Mouse (Mus musculus): ENCODE measurements around the gene Slc16a10. TPM values are rescaled to one million over a fixed set of nuclear protein-coding genes. Genes with fewer than 3 reads are reported as not detected.

Gene Slc16a10
- polyA plus RNA-seq (2012; ENCODE audit: low replicate concordance): 29.9 and 32.7 TPM in 2 replicates

GRCm38 (mm10) chr10:40141864-40142523 lies at the start of gene Slc16a10:
Gene Slc16a10, minus strand, starts transcription at chr10:40142258.

DNA sequence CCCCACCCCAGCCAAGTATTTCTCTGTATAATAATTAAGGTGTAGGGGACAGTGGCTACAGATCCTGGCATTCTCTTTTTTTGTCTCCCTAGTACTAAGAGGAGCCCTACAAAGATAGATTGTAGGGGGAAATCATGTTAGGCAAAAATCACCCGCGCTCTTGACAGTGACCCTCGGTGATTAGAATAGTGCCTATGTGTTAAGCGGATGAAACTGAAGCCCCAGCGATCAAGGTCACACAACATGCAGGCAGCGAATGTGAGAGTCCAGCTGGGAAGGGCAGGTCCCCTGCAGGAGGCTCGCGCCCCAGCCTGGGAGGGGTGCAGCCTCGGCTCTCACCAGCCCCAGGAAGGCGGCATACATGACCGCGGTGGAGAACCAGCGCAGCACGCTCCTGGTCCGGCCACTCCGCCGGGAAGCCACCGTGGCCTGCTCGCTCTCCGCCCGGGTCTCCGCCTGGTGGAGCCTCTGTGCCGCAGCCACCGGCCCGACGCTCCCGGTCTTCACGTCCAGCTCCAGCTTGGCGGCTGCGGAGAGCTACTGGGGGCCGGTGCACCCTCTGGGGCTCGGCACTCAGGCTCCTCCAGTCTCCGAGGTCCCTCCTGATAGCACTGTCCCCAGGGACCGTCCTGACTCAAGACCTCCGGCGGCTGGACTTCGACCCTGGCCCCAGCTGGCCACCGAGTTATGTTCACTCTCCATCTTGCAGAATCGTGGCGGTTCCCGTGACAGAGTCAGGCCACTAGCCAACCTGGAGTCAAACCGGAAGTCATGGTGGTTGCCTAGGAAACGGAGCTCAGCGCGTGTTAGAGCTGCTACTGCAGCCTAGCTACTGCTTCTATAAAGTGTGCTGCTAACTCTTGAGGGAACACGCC lies 117.3 kb downstream of the Slc16a10 start, which contains the start of gene Mfsd4b1:
Mfsd4b1 (minus strand) TSS at position 715 of the 875 bp plus-strand sequence.

GRCm38 (mm10) chr10:39986466-39986865 lies 155.6 kb downstream of the Slc16a10 start, which contains the start of gene Mfsd4b5:
Gene Mfsd4b5, minus strand, starts transcription at chr10:39986646.

Other genes with a start within 250 kb of the Slc16a10 start
- 0.18 and 0.67 TPM in 2 replicates for gene Mfsd4b4, start 243.0 kb downstream of the Slc16a10 start, polyA plus RNA-seq (2012; ENCODE audit: low replicate concordance)
- gene Mfsd4b2, start 215.3 kb downstream of the Slc16a10 start, polyA plus RNA-seq (2012; ENCODE audit: low replicate concordance): not detected in 2 replicates
- not detected in 2 replicates for gene Mfsd4b3, start 182.1 kb downstream of the Slc16a10 start, polyA plus RNA-seq (2012; ENCODE audit: low replicate concordance)
- 0.11 TPM in 1 of 2 replicates, not detected in the other for gene Mfsd4b5, start 155.6 kb downstream of the Slc16a10 start, polyA plus RNA-seq (2012; ENCODE audit: low replicate concordance)
- gene Mfsd4b1, start 117.0 kb downstream of the Slc16a10 start, polyA plus RNA-seq (2012; ENCODE audit: low replicate concordance): not detected in 2 replicates
- 1.7 and 4.3 TPM in 2 replicates for gene Rpf2, start 104.8 kb upstream of the Slc16a10 start, polyA plus RNA-seq (2012; ENCODE audit: low replicate concordance)
- gene Gtf3c6, start 115.8 kb upstream of the Slc16a10 start, polyA plus RNA-seq (2012; ENCODE audit: low replicate concordance): 2.5 and 6.6 TPM in 2 replicates
- gene Amd1, start 159.9 kb upstream of the Slc16a10 start, polyA plus RNA-seq (2012; ENCODE audit: low replicate concordance): 8.3 and 10.4 TPM in 2 replicates
- gene Cdk19, start 197.3 kb upstream of the Slc16a10 start, polyA plus RNA-seq (2012; ENCODE audit: low replicate concordance): 8.1 and 9.4 TPM in 2 replicates

All from leukemia stem cell, adult 10-12 weeks (primary cell).